Mouse (Mus musculus) midbrain, embryonic 15.5 days (tissue): ENCODE results near the gene Slc4a1. TPM values are rescaled to one million over a fixed set of nuclear protein-coding genes. Genes with fewer than 3 reads are reported as not detected.

Source experiments
- ATAC-seq: fragments of 200-750 bp; cut with Nextera tagmentation; replicated peaks from 2 replicates; pipeline ENCODE4 v1.8.0; 2017; ENCODE audit warnings: moderate TSS enrichment
- H3K27ac ChIP-seq: fragments of 300-500 bp; sonication (generic); 2 replicates; pipeline ENCODE4 v1.5.1; 2015; ENCODE audit warnings: mild to moderate bottlenecking, inconsistent platforms
- H3K27me3 ChIP-seq: fragments of 300-500 bp; sonication (generic); replicated peaks from 2 replicates; pipeline ENCODE4 v1.6.1; 2015; ENCODE audit warnings: inconsistent platforms
- H3K36me3 ChIP-seq: fragments of 300-500 bp; sonication (generic); replicated peaks from 2 replicates; pipeline ENCODE4 v1.6.1; 2015; ENCODE audit warnings: inconsistent platforms
- H3K4me1 ChIP-seq: fragments of 300-500 bp; sonication (generic); 2 replicates; pipeline ENCODE4 v1.6.1; 2015; ENCODE audit warnings: inconsistent platforms
- H3K4me2 ChIP-seq: fragments of 300-500 bp; sonication (generic); 2 replicates; pipeline ENCODE4 v1.6.1; 2015; ENCODE audit warnings: inconsistent platforms, mild to moderate bottlenecking, moderate library complexity
- H3K4me3 ChIP-seq: fragments of 300-500 bp; sonication (generic); 2 replicates; pipeline ENCODE4 v1.5.1; 2015; ENCODE audit warnings: mild to moderate bottlenecking, inconsistent platforms
- H3K9ac ChIP-seq: fragments of 300-500 bp; sonication (generic); 2 replicates; pipeline ENCODE4 v1.6.1; 2015; ENCODE audit warnings: mild to moderate bottlenecking, inconsistent platforms
- H3K9me3 ChIP-seq: fragments of 300-500 bp; sonication (generic); 2 replicates; pipeline ENCODE4 v1.6.1; 2016; ENCODE audit warnings: inconsistent platforms
- WGBS: fragments of 180-500 bp; shearing (Covaris S2); methylation state at CpG from one replicate; pipeline ENCODE4 v1.1.7; 2015; ENCODE audit warnings: mixed read lengths; 5-methylcytosine and 5-hydroxymethylcytosine counted together
- polyA plus RNA-seq: library from polyadenylated mRNA; unstranded; fragments of >200 nt; fragmentation: Nextera tagmentation; extraction: Ambion mirVana; gene quantifications from 2 replicates; pipeline ENCODE4 v1.2.1, GENCODE M21; 2015

Gene Slc4a1
- polyA plus RNA-seq, 1 experiment from 2014 or later, result 2.9 TPM

DNA sequence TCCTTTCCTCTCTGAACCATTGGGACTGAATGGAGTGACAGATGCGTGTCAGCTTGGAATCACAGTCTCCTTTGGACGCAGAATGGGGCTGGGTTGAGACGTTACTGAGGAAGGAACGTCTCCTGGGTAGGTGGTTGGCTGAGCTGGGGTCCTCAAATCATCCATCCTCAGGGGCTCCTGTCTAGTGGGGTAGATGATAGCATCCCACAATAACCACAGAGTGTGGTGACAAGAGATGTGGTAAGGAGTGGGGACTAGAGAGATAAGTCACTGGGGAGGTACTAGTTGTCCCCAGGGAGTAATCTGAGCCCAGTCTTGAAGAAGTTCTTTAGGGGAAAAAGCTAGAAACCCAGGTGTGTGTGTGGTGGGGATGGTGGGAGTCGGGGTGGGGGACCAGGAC lies 2.3 kb upstream of the Slc4a1 start:
- Histone ChIP-seq H3K9ac (no peak overlapping the region), H3K27me3 (no peaks in the 10 kb centered on the region), H3K4me3 (no peak overlapping the region), H3K4me2 (no peak overlapping the region), H3K4me1 (no peaks in the 10 kb centered on the region), H3K27ac (no peak overlapping the region), H3K9me3 (no peaks in the 10 kb centered on the region), H3K36me3 (no peaks in the 10 kb centered on the region)
- WGBS, result 86% methylated on average over 5 of the region's 5 CpGs
- no peak for ATAC-seq

DNA sequence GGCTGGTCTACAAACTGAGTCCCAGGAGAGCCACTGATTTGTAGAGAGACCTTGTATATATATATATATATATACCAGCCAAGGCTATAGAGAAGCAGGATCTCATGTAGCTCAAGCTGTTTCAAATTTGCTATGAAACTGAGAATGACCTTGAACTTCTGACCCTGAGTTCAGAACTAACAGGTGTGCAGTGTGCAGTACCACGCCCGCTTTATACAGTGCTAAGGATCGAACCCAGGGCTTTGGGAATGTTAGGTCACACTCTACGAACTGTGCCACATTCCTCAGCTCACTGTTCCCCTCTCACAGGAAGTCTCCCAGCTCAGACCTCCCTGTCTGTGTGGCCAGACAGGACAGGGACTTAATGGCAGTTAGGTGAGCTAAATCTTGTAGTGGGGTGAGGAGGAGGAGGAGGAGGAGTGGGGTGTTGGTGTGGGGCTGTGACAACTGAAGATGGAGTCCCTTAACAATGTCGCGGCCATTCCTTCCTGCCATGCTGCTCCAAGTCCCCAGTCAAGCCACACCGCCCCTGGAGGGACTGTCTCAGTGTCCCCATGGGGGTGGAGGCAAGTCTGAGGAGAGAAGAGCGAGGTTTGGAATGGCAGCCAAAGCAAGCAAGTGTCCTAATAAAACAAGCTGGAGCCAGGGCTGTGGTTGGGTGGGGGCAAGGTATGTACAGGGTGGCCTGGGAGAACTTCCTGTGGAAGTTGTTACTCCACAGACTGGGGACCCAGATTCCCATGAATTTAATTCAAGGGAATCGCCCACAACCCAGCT lies 1.7 kb upstream of the Slc4a1 start:
- Histone ChIP-seq H3K4me1 (no peaks in the 10 kb centered on the region), H3K4me3 (no peak overlapping the region), H3K9me3 (no peaks in the 10 kb centered on the region), H3K9ac (no peak overlapping the region), H3K27ac (no peak overlapping the region), H3K36me3 (no peaks in the 10 kb centered on the region), H3K4me2 (no peak overlapping the region), H3K27me3 (no peaks in the 10 kb centered on the region)
- WGBS, result 87% methylated on average over 9 of the region's 9 CpGs
- ATAC-seq, result no peak

DNA sequence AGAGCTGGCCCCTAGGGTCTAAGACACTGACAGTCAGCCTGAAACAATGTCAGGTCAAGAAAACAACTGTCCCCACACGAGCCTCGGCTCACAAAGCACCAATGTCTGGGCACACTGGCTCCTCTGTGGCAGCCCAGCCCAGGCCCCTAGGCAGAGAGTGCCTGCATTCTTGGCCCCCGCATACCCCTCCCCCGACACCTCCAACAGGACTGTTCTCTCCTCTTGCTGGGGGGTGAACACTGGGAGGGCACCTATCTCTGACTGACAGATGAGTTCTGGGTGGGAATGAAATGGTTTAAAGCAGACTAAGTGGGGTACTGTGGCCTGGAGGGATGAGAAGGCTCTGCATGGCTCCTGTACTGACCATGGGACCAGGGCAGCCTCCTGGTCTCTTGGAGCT lies 304 bp downstream of the Slc4a1 start:
- H3K27me3 ChIP-seq, result no peaks in the 10 kb centered on the region; the same call in 1 of the 2 replicates
- H3K36me3 ChIP-seq, result no peaks in the 10 kb centered on the region
- no peak overlapping the region for H3K4me2 ChIP-seq
- H3K4me1 ChIP-seq, result no peaks in the 10 kb centered on the region
- H3K9ac ChIP-seq, result no peak overlapping the region
- no peak overlapping the region for H3K4me3 ChIP-seq
- WGBS, result 54% methylated on average over 4 of the region's 4 CpGs
- ATAC-seq, result no peak
- no peak overlapping the region for H3K27ac ChIP-seq
- no peaks in the 10 kb centered on the region for H3K9me3 ChIP-seq

DNA sequence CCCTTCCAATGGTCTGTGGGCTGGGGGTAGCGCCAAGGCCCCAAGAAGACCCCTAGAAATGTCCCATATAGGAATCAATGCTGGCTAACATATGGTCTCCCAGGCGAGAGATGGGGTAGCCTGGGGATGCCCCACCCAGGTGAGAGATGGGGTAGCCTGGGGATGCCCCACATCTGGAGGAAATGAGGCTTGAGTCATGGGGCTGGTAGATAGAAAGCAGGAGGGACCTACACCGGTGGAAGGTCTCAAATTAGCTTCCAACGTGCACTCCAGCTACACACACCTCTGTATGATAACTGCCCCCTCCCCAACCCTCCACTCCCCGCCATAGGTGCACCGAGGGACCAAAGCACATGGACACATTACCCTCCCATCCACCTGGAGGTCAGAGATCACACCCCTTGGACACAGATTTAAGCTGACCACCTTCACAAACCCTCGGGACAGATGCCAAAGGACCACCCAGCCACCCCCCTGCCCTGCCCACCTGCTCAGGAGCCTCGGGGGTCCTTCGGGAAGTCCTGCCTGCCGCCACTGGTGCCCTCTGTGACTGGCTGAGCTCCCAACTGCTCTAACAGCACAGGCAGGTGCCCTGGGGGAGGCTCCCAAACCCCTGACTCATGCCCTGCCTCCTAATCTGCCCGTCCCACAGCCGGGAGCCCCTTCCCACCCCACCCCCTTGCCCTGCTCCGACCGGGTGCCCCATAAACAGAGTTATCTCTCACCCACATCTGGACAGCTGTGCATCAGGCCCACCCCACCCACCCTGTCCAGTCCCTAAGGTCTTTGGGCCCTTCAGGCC lies 1.2 kb downstream of the Slc4a1 start:
- no peaks in the 10 kb centered on the region; the same call in 1 of the 2 replicates for H3K27me3 ChIP-seq
- no peak overlapping the region for H3K4me3 ChIP-seq
- no peak for ATAC-seq
- no peak overlapping the region for H3K4me2 ChIP-seq
- 78% methylated on average over 14 of the region's 14 CpGs for WGBS
- H3K36me3 ChIP-seq, result no peaks in the 10 kb centered on the region
- no peaks in the 10 kb centered on the region for H3K9me3 ChIP-seq
- H3K4me1 ChIP-seq, result no peaks in the 10 kb centered on the region
- no peak overlapping the region for H3K9ac ChIP-seq
- H3K27ac ChIP-seq, result no peak overlapping the region

DNA sequence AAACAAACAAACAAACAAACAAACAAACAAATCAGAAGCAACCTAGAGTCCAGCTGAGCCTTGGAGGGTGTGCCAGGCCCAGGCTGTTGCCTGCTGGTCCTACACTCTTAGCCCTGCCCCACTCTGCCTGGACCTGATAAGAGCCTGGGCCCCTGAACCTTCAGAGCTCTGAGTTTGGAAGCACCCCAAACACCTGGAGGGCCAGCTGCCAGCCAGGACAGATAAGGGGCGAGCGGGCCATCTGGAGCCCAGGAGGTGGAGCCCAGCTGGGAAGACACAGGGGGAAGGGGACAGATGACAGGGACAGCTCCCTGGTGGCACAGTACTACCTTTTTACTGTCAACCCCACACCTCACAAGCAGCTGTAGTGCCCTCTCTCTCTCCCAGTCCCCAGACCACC lies 2.4 kb downstream of the Slc4a1 start:
- ATAC-seq, result no peak
- Histone ChIP-seq H3K4me1 (no peaks in the 10 kb centered on the region), H3K4me2 (no peak overlapping the region), H3K27me3 (no peaks in the 10 kb centered on the region; the same call in 1 of the 2 replicates), H3K4me3 (no peak overlapping the region), H3K27ac (no peak overlapping the region), H3K9me3 (no peaks in the 10 kb centered on the region), H3K36me3 (no peaks in the 10 kb centered on the region), H3K9ac (no peak overlapping the region)
- WGBS, result 69% methylated on average over 2 of the region's 2 CpGs

DNA sequence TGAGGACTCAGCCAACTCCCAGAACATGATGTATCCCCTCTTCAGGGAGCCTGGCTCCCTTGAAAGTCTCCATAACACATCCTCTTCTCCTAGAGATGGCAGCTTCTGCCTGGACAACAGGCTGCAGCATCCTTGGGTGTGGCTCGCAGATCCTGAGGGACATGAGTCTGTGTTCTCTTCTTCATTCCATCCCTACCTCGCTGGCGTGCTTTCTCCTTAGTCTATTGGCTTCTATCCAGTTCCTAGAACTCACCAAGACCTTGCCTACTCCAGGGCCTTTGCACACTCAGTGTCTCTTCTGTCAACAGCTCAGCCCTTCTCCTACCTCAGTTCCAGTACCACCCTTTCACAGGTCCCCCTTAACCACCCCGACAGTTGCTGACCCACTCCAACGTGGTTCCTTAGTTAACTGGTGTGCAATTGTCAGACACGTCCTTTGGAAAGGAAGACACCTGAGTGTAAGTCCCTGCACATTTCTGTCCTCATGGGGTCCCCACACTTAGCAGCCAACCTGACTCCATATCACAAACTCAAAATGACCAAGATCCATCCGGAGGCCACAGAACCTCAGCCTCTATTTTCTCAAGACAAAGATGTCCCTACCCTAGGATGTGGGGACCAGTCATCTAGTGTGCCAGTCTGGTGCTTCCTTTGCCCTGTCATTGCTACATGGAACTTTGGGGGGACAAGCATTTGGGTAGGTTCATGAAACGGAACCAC lies 4.1 kb downstream of the Slc4a1 start:
- no peaks in the 10 kb centered on the region for H3K36me3 ChIP-seq
- no peak overlapping the region for H3K4me3 ChIP-seq

DNA sequence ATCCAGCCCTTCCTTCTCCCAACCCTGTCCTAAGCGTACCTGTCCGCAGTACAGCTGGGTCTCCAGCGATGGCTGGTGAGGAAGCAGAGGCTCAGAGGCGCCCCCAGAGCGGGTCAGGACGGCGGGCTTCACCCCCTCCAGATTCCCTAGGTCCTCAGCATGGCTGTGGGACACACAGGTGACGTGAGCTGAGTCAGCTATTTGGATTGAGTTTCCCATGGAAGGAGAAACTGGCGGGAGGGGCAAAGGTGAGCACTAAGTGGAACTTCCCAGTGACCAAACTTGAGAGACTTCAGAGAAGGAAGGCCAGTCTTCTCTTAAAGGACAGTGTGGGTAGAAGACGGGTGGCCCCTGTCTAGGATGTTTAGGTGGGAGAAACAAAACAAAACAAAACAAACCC lies 7.6 kb downstream of the Slc4a1 start:
- no peak for ATAC-seq
- Histone ChIP-seq H3K27me3 (no peaks in the 10 kb centered on the region; the same call in 1 of the 2 replicates), H3K27ac (no peak overlapping the region), H3K4me1 (no peaks in the 10 kb centered on the region), H3K4me3 (no peak overlapping the region), H3K36me3 (no peaks in the 10 kb centered on the region), H3K4me2 (no peak overlapping the region), H3K9me3 (no peaks in the 10 kb centered on the region), H3K9ac (no peak overlapping the region)
- WGBS, result 68% methylated on average over 10 of the region's 10 CpGs

More for the DNA sequence above, 4.1 kb downstream of the Slc4a1 start:
- no peak for ATAC-seq
- Histone ChIP-seq H3K4me2 (no peak overlapping the region), H3K9me3 (no peaks in the 10 kb centered on the region), H3K9ac (no peak overlapping the region), H3K27me3 (no peaks in the 10 kb centered on the region; the same call in 1 of the 2 replicates), H3K4me1 (no peaks in the 10 kb centered on the region), H3K27ac (no peak overlapping the region)
- 86% methylated on average over 8 of the region's 8 CpGs for WGBS

DNA sequence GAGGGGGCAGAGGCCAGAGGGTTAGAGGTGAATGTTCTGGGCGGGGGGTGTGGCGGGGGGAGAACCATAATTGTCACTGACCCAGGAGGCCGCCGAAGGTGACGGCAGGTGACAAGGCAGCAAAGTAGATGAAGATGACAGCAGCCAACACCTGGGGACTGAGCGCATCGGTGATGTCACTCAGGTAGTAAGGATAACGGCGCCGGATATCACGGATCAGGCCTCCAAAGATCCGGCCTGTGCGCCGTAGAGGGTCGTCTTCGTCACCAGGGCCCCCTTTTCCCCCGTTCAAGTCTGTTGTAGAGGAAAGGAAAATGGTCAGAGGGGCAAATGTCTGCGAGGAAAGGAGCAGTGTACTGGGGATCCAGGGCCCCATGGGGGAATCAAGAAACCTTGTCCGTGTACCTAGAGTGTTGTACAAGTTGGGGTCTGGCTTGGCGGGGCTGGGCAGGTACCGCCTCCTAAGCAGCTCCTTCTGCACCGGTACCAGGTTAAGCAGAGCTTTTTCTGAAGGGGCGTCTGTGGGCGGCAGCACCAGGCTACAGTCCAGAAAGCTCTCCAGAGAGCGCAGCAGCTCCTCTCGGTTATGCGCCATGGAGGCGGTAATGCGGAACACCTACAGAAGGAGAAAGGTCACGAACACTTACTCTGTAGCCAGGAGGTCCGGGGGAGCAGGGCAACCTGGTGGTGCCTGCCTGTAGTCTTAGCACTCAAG lies 9.2 kb downstream of the Slc4a1 start:
- Histone ChIP-seq H3K9ac (no peak overlapping the region), H3K27me3 (no peaks in the 10 kb centered on the region; the same call in 1 of the 2 replicates), H3K4me1 (no peaks in the 10 kb centered on the region), H3K36me3 (no peaks in the 10 kb centered on the region), H3K4me3 (no peak overlapping the region), H3K27ac (no peak overlapping the region), H3K4me2 (no peak overlapping the region), H3K9me3 (no peaks in the 10 kb centered on the region)
- 77% methylated on average over 31 of the region's 31 CpGs for WGBS
- ATAC-seq, result no peak

DNA sequence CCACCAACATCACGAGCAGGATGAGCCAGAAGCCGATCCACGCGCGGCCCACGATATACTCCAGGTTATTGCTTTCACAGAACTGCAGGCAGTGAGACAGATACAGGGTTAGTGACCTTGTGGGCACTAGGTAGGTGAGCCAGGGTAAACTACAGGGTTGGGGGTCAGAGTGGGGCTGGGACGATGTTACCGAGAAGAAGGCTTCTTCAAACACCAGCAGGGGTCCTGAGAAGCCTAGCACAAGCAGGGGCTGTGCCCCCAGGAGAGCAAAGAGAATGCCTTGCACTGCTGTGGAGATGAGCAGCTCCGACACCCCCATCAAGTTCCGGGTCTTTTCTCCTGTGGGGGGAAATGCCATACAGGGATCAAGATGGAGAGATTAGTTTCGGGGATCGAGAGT lies 9.8 kb downstream of the Slc4a1 start:
- Histone ChIP-seq H3K27ac (no peak overlapping the region), H3K4me3 (no peak overlapping the region), H3K4me2 (no peak overlapping the region), H3K9me3 (no peaks in the 10 kb centered on the region), H3K9ac (no peak overlapping the region), H3K36me3 (no peaks in the 10 kb centered on the region), H3K4me1 (no peaks in the 10 kb centered on the region), H3K27me3 (no peaks in the 10 kb centered on the region)
- WGBS, result 82% methylated on average over 12 of the region's 12 CpGs
- ATAC-seq, result no peak

DNA sequence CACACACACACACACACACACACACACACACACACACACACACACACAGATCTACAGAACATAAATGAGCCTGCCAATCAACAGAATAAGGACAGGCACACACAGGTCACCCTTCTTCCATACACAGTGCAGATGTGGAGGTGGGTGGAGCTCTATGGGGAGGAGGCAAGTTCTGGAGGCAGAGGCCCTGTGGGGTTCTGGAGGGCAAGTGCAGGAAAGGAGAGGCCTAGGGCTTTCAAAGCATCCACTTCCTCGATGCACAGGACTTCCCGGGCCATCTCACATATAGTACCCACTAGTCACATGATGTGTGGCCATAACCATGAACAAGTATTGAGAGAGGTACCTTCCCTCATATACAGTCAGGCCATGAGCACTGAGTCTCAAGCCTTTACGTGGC lies 10.5 kb downstream of the Slc4a1 start:
- Histone ChIP-seq H3K36me3 (no peaks in the 10 kb centered on the region), H3K9ac (no peak overlapping the region), H3K4me3 (no peak overlapping the region), H3K27me3 (no peaks in the 10 kb centered on the region), H3K27ac (no peak overlapping the region), H3K9me3 (no peaks in the 10 kb centered on the region), H3K4me2 (no peak overlapping the region), H3K4me1 (no peaks in the 10 kb centered on the region)
- ATAC-seq, result no peak
- 80% methylated on average over 3 of the region's 3 CpGs for WGBS

DNA sequence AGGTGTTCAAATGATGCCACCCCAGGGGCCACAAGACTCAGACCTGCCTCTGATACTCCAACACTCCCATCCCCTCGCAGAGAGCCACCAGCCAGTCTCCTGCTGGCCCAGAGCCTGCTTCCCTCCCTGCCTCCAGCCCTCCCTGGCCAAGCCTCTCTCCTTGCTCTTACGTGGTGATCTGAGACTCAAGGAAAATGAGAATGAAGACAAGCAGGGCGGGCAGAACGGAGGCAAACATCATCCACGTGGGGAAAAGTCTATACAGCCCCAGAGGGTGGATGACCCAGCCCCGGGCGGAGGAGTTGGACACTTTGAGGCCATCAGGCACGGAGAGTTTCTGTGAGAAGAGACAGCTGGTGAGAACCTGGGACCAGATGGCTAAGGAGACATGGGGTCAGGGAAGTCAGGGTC lies 13.0 kb downstream of the Slc4a1 start:
- no peaks in the 10 kb centered on the region for H3K27me3 ChIP-seq
- no peak overlapping the region for H3K9ac ChIP-seq
- no peaks in the 10 kb centered on the region for H3K36me3 ChIP-seq
- H3K4me2 ChIP-seq, result no peak overlapping the region
- ATAC-seq, result no peak
- no peaks in the 10 kb centered on the region for H3K9me3 ChIP-seq
- 49% methylated on average over 8 of the region's 8 CpGs for WGBS
- H3K4me1 ChIP-seq, result no peaks in the 10 kb centered on the region
- no peak overlapping the region for H3K4me3 ChIP-seq
- no peak overlapping the region for H3K27ac ChIP-seq

DNA sequence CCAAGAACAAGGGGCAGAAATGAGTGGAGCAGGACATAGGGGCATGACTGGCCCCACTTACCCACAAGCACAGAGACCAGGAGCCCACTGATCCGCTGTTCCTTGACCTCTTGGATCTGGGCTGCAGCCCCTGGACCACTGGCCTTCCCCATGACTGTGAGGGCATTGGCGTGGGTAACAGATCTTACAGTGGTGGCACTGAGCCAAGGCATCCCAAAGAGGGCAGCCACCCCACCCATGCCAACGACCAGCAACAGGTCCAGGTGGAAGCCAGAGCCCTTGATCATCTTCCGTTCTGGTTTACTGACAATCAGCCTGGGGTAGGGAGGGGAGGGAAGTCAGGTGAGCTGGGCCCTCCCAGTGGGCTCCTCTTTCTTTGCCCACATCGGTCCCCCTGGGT lies 13.6 kb downstream of the Slc4a1 start:
- WGBS, result 51% methylated on average over 5 of the region's 5 CpGs
- Histone ChIP-seq H3K9ac (no peak overlapping the region), H3K4me1 (no peaks in the 10 kb centered on the region), H3K4me3 (no peak overlapping the region), H3K27me3 (no peaks in the 10 kb centered on the region), H3K4me2 (no peak overlapping the region), H3K27ac (no peak overlapping the region), H3K9me3 (no peaks in the 10 kb centered on the region), H3K36me3 (no peaks in the 10 kb centered on the region)
- ATAC-seq, result no peak
